Mouse (Mus musculus) retina, embryonic 14.5 days (tissue): ENCODE measurements around the gene Creg2.
"Not testable (repeated sequence)": the region's sequence is repeated elsewhere in the genome, so short reads cannot be mapped to it uniquely, and the experiment has no call there.

ENCODE experiments used
- DNase-seq: peaks from one replicate; pipeline ENCODE4 v3.0.0-alpha.2; 2015; ENCODE audit warnings: low spot score

Gene Creg2

DNA sequence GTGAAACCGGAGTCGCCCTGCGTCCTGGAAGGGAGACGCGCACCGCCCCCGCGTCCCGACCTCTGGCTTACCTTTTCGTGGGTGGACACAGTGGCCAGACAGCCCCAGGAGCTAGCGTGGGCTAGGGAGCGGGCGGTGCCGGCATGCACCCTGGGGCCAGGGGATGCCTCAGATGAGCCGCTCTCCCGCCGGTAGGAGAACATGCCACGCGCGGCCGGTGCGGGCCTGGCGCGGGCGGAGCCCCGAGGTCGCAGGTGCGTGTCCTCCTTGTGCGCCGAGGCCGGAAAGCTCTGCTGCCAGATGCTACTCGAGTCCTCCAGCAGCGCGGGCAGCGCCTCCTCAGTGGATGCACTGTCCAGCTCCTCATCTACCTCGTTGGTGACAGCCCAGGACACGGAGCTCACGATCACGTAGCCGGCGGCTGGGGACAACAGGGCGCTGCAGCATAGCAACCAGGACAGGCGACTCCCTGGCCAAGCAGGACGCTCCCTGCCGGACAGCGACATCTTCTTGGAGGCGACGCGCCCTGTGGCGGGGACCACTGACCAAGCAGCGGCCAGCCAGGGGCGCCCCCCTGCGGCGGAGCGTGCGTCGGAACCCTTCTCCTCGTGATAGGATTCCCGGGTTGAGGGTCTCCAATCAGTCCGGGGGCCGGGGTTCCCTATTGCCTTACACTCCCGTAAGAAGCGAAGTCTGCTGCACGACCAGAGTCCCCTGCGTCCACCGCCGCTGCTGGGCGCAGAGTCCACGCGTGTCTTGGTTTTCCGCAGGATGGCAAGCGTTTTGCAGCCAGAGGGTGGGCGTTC is 636 bp downstream of the Creg2 start:
- peak; percentile 83 for DNase-seq

GRCm38 (mm10) chr1:39649691-39650434 is 1.4 kb downstream of the Creg2 start:
- DNase-seq, result peak; percentile 32

GRCm38 (mm10) chr1:39648584-39648983 is 2.7 kb downstream of the Creg2 start:
- no peak for DNase-seq

GRCm38 (mm10) chr1:39645905-39646759 is 5.1 kb downstream of the Creg2 start:
- peak; percentile 26 for DNase-seq

- DNase-seq, result no peak
These were observed 6.9 kb downstream of the Creg2 start for GRCm38 (mm10) chr1:39644333-39644732.

DNA sequence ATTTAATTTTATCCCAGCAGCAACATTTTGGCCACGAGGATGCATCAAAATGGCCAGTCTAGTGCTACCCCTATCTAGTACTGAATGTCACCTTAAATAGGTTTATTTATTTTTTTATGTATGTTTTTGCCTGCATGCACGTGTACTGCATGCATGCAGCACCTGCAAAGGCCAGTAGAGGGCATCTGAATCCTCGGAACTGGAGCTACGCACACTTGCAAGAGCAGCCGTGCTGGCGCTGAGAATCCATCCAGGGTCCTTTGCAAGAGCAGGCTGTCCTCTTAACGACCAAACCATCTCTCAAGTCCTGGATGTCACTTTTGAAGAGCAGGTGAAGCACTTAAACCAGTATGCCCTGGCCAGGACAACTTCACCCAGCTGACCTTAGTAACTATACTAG is 9.6 kb downstream of the Creg2 start:
- DNase-seq, result no peak

DNA sequence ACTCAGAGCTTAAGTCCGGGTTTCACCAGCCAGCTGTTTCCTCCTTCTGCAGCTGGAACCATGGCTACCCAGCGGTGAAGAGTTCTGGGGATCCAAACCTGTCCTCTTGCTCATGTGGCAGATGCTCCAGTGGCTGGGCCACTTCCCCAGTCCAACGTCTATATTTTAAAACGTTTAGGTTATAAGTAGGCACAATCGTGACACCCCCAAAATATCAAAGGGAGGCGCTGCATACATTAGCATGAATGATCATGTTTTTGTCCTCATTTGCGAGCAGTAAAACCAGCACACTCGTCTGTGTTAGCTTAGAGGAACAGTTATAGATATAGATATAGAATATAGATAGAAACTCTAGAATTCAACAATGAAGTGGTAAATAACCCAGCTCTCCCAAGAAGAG is 14.1 kb downstream of the Creg2 start:
- no peak for DNase-seq

GRCm38 (mm10) chr1:39636660-39637059 is 14.6 kb downstream of the Creg2 start:
- DNase-seq, result peak; percentile 24

GRCm38 (mm10) chr1:39636196-39636595 is 15.1 kb downstream of the Creg2 start:
- DNase-seq, result no peak

GRCm38 (mm10) chr1:39628606-39629005 is 22.7 kb downstream of the Creg2 start:
- DNase-seq, result no peak

DNA sequence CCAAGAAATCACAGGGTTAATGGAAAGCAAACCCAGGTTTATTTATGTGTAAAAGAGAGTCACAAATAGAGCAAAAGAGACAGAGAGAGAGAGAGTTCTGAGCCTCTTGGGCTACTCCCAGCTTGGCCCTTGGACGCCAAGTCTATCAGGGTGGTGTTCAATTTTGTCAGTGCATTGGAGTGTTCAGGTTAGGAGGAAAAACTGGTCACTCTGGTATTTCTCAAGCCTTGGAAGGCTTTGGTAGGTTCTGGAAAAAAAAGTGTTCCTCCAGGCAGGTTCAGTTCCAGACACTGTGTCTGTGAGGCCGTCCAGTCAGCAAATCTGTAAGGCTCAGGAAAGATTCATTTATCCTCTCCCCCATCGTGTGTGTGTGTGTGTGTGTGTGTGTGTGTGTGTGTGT is 25.8 kb downstream of the Creg2 start:
- no peak for DNase-seq

GRCm38 (mm10) chr1:39623729-39624128 is 27.5 kb downstream of the Creg2 start:
- DNase-seq, result no peak

DNA sequence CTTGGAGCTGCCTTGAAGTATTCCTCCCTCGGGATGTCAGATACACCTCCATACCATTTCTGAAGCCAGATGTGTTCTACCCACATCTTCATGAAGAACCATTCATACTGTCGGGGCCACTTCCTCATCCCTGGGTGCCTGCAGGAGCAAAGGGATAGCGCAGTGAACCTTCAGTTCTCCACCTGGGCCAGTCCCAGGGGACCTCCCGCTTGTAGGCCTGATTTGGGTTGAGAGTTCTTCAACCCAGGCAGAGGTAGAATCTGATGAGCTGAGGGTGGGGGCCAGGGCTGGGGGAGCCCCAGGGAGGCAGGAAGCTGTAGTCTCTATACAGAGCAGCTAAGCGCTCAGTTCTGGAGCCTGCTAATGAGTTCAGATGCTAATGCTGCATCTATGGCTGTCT is 28.2 kb downstream of the Creg2 start:
- DNase-seq, result no peak

DNA sequence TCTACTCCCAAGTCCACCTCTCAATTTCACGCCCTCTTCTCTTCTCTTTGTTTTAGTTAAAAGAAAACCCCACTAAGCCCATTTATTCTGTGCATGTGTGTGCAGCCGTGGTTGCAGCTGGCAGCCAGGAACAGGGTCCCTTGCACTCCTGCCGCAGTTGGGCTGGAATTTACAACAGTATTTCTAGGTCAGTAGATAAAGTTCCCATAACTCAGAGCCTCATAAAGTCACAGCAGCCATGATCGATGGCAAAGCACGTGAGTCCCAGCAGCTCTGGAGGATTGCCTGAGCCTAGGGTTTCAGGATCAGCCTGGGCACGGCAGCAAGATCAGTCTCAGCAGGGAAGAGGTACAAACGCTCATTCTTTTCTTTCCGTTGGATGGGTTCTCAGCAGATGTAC is 32.8 kb downstream of the Creg2 start:
- no peak for DNase-seq

GRCm38 (mm10) chr1:39615526-39615925 is 35.7 kb downstream of the Creg2 start:
- no peak for DNase-seq

DNA sequence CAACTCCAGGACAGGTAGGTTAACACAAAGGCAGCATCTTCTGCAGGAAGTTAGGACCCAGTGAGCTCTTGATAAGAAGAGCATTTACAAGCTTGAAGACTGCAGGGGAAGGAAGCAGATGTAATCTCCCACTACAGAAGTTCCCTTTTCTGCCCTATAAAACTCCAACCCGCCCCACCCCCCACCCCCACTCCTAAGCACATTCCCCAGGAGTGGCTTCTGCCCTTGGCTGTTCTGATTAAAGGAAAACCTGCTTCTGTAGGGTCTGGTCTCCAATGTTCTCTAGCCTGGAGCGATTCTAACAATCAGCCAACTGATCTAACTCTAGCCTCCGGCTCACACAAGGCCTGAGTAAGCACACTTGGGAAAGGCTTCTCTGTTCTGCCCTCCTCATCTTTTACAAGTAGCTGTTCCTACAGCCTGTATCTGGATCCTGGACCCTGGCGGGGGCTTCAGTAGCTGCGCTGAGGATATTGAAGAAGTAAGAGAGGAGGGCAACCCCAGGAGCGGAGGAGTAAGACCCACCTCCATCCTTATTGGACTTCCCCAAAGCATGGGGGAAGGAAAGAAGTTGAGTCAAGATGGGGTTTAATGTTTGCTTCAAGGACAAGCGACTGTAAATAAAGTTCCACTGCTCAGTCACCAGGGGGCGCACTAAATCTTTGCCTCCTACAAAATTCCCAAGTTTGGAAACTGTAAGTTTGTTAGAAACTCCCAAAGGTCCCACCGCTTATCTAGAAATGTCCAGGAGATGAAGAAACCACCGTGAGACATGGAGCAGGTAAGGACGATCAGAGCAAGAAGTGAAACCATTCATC is 36.6 kb downstream of the Creg2 start:
- DNase-seq, result peak; percentile 84

DNA sequence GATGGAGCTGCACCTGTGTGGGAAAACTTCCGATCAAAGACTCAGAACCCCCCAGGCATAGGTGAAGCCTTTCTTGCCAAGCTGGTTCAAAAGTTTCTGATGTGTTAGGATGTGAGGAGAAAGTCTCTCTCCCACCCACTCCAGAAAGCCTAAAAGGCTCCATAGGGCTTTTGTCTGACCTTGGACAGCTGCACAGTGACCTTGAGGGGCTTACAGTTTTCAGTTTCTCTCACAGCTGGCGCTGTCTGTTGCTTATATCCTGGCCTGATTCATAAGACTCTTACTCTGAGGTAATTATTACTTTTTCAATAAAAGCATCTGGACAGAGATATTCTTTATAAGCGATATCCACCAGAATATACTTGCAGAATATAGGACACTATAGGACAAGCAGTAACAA is 38.2 kb downstream of the Creg2 start:
- DNase-seq, result no peak

DNA sequence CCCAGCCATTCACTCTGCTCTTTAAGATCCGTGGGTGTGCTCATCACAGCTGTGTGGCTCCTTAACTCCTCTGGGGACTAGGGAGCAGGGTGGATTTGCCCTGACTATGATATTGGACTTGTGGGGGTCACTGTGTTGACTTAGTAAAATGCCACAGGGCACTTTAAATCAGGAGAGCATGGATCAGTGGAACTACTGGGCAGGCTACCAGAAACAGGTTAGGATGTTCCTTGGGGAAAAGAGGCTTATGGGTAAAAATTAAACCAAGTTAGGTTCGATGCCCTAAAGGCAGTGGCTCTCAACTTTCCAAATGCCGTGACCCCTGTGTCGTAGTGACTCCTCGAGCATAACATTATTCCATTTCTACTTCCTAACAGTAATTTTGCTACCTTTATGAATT is 38.8 kb downstream of the Creg2 start:
- DNase-seq, result no peak

DNA sequence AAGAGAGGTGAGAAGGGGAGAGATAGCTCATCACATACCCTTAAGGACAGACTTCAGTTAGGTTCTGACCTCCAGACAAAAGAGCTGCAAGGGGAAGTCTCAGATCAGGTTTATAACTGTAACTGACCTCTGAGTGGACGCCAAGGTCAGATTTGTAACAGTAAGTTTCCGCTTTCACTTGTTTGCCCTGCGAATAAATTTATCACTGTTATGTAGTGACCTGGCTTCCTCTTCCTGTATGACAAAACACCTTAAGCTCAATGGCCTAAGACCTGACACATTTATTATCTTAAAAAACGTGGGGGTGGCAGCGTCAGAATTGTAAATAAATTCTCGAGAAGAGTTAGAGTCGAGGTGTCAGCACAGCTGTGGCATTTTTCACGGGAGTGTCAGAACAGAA is 42.7 kb downstream of the Creg2 start:
- DNase-seq, result no peak

GRCm38 (mm10) chr1:39602477-39602876 is 48.8 kb downstream of the Creg2 start:
- no peak for DNase-seq

- DNase-seq, result peak; percentile 10
These were observed 52.5 kb downstream of the Creg2 start for GRCm38 (mm10) chr1:39598726-39599125.

DNA sequence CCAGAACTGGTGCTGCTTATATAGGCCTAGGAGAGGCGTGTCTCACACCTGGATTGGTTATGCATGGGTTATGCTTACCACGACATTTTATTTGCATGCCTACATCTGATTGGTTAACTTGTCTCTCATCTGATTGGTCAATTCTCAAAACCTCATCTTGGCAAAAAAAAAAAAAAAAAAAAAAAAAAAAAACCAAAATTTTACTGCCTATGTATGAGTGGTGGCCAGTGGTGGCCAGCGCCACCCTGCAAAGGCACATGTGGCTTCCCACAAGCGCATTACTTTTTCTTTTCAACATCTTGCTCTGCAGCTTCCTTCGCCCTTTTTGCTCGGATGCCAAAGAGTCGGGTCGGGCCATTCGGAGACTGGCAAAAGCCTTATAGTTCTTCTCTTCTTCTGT is 54.1 kb downstream of the Creg2 start:
- DNase-seq, result not testable (repeated sequence)
